Mouse (Mus musculus) liver, postnatal 0 days (tissue): ENCODE measurements around the gene Sec22c. TPM values are rescaled to one million over a fixed set of nuclear protein-coding genes. Genes with fewer than 3 reads are reported as not detected.

ENCODE experiments used
- ATAC-seq: fragments of 200-750 bp; cut with Nextera tagmentation; 2 replicates; pipeline ENCODE4 v1.8.0; 2017; ENCODE audit warnings: mild to moderate bottlenecking, moderate library complexity
- DNase-seq: peaks from one replicate; pipeline ENCODE4 v3.0.0-alpha.2; 2016
- H3K27ac ChIP-seq: fragments of 300-500 bp; sonication (generic); 2 replicates; pipeline ENCODE4 v1.5.1; 2014; ENCODE audit warnings: antibody characterized with exemption, moderate library complexity, mild to moderate bottlenecking, low read depth
- H3K27me3 ChIP-seq: fragments of 300-500 bp; sonication (generic); 2 replicates; pipeline ENCODE4 v1.6.1; 2014; ENCODE audit warnings: low read length, control low read depth, mixed read lengths; ENCODE audit not compliant: insufficient read depth
- H3K36me3 ChIP-seq: fragments of 300-500 bp; sonication (generic); replicated peaks from 2 replicates; pipeline ENCODE4 v1.6.1; 2014; ENCODE audit warnings: mild to moderate bottlenecking, control low read depth, low read length, moderate library complexity, mixed read lengths; ENCODE audit not compliant: insufficient read depth
- H3K4me1 ChIP-seq: fragments of 300-500 bp; sonication (generic); 2 replicates; pipeline ENCODE4 v1.6.1; 2014; ENCODE audit warnings: antibody characterized with exemption, mild to moderate bottlenecking, control low read depth; ENCODE audit not compliant: insufficient read depth
- H3K4me2 ChIP-seq: fragments of 300-500 bp; sonication (generic); 2 replicates; pipeline ENCODE4 v1.6.1; 2014; ENCODE audit warnings: low read depth, mild to moderate bottlenecking, low read length, moderate library complexity, mixed read lengths
- H3K4me3 ChIP-seq: fragments of 300-500 bp; sonication (generic); 2 replicates; pipeline ENCODE4 v1.5.1; 2014; ENCODE audit warnings: low read depth, low read length
- H3K9ac ChIP-seq: fragments of 300-500 bp; sonication (generic); replicated peaks from 2 replicates; pipeline ENCODE4 v1.6.1; 2014; ENCODE audit warnings: mild to moderate bottlenecking, moderate library complexity
- H3K9me3 ChIP-seq: fragments of 300-500 bp; sonication (generic); 2 replicates; pipeline ENCODE4 v1.6.1; 2016; ENCODE audit warnings: mild to moderate bottlenecking, control low read depth, low read length, mixed read lengths
- CTCF ChIP-seq: sonication (generic); IDR thresholded peaks from 2 replicates; pipeline ENCODE4 v1.5.1; 2016; ENCODE audit warnings: antibody characterized with exemption, low read depth
- EP300 ChIP-seq: IDR thresholded peaks from 2 replicates; pipeline ENCODE4 v1.6.1; 2016; ENCODE audit warnings: antibody characterized with exemption, low read depth, mild to moderate bottlenecking
- WGBS: fragments of 180-500 bp; shearing (Covaris S2); extraction: QIAGEN DNeasy Blood & Tissue Kit; methylation state at CpG from one replicate; pipeline ENCODE4 v1.1.7; 2014; ENCODE audit not compliant: insufficient replicate concordance; 5-methylcytosine and 5-hydroxymethylcytosine counted together
- polyA plus RNA-seq: library from polyadenylated mRNA; unstranded; fragments of >200 nt; fragmentation: Nextera tagmentation; extraction: Ambion mirVana; gene quantifications from 2 replicates; pipeline ENCODE4 v1.2.1, GENCODE M21; 2015

The Sec22c gene
- polyA plus RNA-seq, 1 experiment from 2014 or later: 4.4 TPM

DNA sequence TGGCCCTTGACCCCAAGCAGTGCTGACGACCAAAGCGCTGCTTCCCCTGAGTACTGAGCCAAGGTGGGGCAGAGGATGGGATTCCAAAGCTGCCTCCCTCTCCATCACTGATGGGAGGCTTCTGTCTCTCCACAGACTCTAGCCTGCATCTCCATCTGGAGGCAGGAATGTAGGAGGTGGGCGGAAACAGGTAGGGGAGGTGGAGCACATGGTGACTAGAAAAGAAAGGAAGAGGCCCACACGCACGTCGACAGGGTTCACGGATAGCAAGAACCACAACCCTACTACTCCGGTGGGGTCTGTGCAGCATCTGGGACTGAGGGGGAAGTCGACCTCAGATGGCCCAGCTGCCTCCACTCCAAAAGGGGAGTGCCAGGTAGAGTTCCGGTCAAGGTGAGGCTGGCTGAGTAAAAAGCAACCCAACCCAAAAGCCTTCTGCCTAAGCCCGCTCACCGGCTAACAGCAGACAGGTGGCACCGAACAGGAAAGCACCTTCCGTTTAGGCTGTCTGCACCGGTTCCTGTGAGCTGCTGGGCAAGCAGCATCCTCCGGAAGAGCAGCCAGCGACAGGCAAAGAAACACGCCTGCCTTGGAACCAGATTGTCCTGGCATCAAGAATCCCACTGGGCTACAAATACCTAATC is 23.1 kb downstream of the Sec22c start:
- H3K36me3 ChIP-seq: peaks cover 11% of the 10 kb centered on the region; the same call in 1 of the 2 replicates
- DNase-seq (no peak), ATAC-seq (no peak)
- no peak overlapping the region for H3K4me3 ChIP-seq
- peaks cover 7% of the 10 kb centered on the region; the same call in 1 of the 2 replicates for H3K4me1 ChIP-seq
- H3K27ac ChIP-seq: no peak overlapping the region
- 59% methylated on average over 18 of the region's 18 CpGs for WGBS
- no peak overlapping the region for H3K9ac ChIP-seq
- H3K27me3 ChIP-seq: 0 out of 2 replicates have a peak, but pooled peaks cover 2% of the 10 kb centered on the region
- H3K4me2 ChIP-seq: no peak overlapping the region
- TF ChIP-seq CTCF (no peak), EP300 (no peak)
- H3K9me3 ChIP-seq: no peaks in the 10 kb centered on the region

DNA sequence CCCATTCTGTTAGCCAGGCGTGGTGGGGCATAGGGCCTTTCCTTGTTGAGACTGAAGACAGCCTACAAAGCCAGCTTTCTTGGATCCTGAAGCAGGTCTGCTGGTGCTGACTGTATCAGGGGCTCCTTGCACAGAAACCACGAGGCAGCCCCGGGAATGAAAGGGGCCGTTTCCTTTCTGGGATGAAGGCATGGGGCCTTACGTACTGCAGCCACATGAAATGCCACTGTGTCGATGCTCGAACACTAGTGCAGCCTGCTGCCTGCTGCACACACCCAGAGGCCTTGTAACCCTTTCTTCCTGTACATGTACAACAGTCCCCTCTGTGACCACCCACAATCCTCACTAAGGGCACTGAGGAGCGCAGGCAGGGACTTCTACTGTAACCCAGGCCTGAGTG is 24.1 kb downstream of the Sec22c start:
- DNase-seq (no peak), ATAC-seq (no peak)
- TF ChIP-seq EP300 (no peak), CTCF (no peak)
- Histone ChIP-seq H3K4me3 (no peak overlapping the region), H3K4me2 (no peak overlapping the region), H3K36me3 (peaks cover 11% of the 10 kb centered on the region; the same call in 1 of the 2 replicates), H3K27ac (no peak overlapping the region), H3K9me3 (no peaks in the 10 kb centered on the region), H3K9ac (no peak overlapping the region), H3K4me1 (peaks cover 15% of the 10 kb centered on the region; the same call in 1 of the 2 replicates), H3K27me3 (0 out of 2 replicates have a peak, but pooled peaks cover 2% of the 10 kb centered on the region)
- 61% methylated on average over 8 of the region's 8 CpGs for WGBS

DNA sequence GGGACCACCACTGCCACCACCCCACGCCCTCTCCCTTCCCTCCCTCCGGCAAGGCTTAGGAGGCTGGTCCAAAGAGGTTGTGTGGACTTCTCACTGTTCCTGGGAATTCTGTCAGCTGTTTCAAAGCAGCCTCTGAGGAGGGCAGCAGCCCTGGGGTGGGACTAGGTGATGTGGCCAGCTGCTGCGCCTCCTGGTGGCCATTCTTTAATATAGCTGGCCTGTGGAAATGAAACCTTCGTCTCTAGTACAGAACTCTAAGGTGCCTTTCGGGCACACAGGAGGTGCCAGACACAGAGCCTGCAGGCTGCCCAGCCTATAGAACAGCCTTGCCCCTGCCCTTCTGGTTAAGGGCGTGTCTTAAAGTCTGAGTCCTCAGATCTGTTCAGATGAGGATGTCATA is 25.7 kb downstream of the Sec22c start:
- H3K4me3 ChIP-seq: no peak overlapping the region
- no peak overlapping the region for H3K9ac ChIP-seq
- TF ChIP-seq CTCF (peak; percentile 82), EP300 (no peak)
- H3K36me3 ChIP-seq: 0 out of 2 replicates have a peak, but pooled peaks cover 5% of the 10 kb centered on the region
- H3K27ac ChIP-seq: no peak overlapping the region
- H3K4me1 ChIP-seq: peaks cover 19% of the 10 kb centered on the region
- WGBS: 27% methylated on average over 6 of the region's 6 CpGs
- ATAC-seq: peak; percentile 41
- H3K4me2 ChIP-seq: no peak overlapping the region
- peak; percentile 62 for DNase-seq
- no peaks in the 10 kb centered on the region for H3K9me3 ChIP-seq
- H3K27me3 ChIP-seq: 0 out of 2 replicates have a peak, but pooled peaks cover 2% of the 10 kb centered on the region

- no peak; the same call in 1 of the 2 replicates for ATAC-seq
These were observed 27.8 kb downstream of the Sec22c start for GRCm38 (mm10) chr9:121677476-121677875.

GRCm38 (mm10) chr9:121677069-121677468 is 28.2 kb downstream of the Sec22c start:
- Histone ChIP-seq H3K9me3 (no peaks in the 10 kb centered on the region), H3K27ac (peak overlapping the region; percentile 56; the same call in 1 of the 2 replicates), H3K9ac (no peak overlapping the region), H3K4me1 (peaks cover 31% of the 10 kb centered on the region), H3K4me3 (no peak overlapping the region), H3K36me3 (no peaks in the 10 kb centered on the region), H3K27me3 (0 out of 2 replicates have a peak, but pooled peaks cover 2% of the 10 kb centered on the region), H3K4me2 (no peak overlapping the region; the same call in 1 of the 2 replicates)
- 14% methylated on average over 4 of the region's 4 CpGs for WGBS
- no peak for DNase-seq
- no peak for ATAC-seq
- no peak for TF ChIP-seq CTCF
- TF ChIP-seq EP300: no peak

More at GRCm38 (mm10) chr9:121677476-121677875, 27.8 kb downstream of the Sec22c start:
- Histone ChIP-seq H3K4me3 (no peak overlapping the region), H3K27me3 (0 out of 2 replicates have a peak, but pooled peaks cover 2% of the 10 kb centered on the region), H3K9ac (no peak overlapping the region), H3K9me3 (no peaks in the 10 kb centered on the region), H3K27ac (peak overlapping the region; percentile 56; the same call in 1 of the 2 replicates), H3K36me3 (0 out of 2 replicates have a peak, but pooled peaks cover under 1% of the 10 kb centered on the region), H3K4me2 (no peak overlapping the region), H3K4me1 (peaks cover 27% of the 10 kb centered on the region)
- TF ChIP-seq CTCF: no peak
- no peak for TF ChIP-seq EP300
- DNase-seq: no peak
- 26% methylated on average over 8 of the region's 8 CpGs for WGBS

DNA sequence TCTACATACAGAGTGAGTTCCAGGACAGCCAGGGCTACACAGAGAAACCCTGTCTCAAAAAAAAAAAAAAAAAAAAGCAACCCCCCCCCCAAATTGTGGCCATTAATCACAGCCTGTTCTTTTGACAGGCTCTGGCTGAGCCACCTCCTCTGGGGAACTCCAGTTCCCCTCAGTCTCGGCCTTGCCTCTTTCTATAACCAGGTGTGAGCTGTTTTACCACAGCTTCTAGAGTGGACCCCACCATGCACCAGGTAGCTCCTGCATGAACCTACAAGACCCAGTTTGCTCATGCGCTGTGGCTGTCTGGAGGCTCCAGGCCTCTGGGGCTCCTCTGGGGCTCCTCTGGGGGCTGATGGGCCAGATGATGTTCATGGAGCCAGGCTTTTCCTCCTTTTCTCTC is 29.7 kb downstream of the Sec22c start:
- peaks cover 40% of the 10 kb centered on the region for H3K4me1 ChIP-seq
- no peaks in the 10 kb centered on the region for H3K36me3 ChIP-seq
- ATAC-seq: no peak
- 0 out of 2 replicates have a peak overlapping the region, but pooled peaks have one; percentile 26 for H3K4me2 ChIP-seq
- no peak for DNase-seq
- peak overlapping the region; percentile 66 for H3K27ac ChIP-seq
- TF ChIP-seq EP300: no peak
- no peak for TF ChIP-seq CTCF
- 71% methylated on average over 2 of the region's 2 CpGs for WGBS
- no peak overlapping the region for H3K4me3 ChIP-seq
- H3K27me3 ChIP-seq: peaks cover 9% of the 10 kb centered on the region; the same call in 1 of the 2 replicates
- no peak overlapping the region for H3K9ac ChIP-seq
- no peaks in the 10 kb centered on the region for H3K9me3 ChIP-seq
